Mouse (Mus musculus): ENCODE measurements around the gene Tmem267.

DNA sequence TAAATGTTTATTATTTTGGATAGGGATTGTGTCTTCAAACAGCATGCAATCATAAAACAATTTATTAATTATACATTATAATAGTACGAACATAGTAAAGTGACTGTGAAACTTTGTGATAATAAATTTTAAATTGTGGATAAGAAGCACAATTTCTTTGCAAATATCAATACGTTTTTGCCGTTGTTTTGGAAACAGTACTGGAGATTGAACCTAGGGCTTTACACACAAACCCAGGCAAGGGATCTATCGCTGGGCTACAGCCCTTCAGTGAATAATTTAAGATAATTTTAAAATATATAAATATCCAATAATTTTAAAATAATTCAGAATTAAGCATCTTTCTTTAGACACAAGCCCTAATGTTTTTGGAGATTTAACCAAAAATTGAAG lies 144.3 kb downstream of the Tmem267 start:
- TF ChIP-seq ZC3H11A (IDR thresholded peaks at IDR 0.05; ENCODE audit: borderline replicate concordance, low read depth, low read length): no peak
- no peak for TF ChIP-seq ZNF384 (IDR thresholded peaks at IDR 0.05; ENCODE audit: low read depth, low read length)

All from ES-E14 (cell line).